Mouse (Mus musculus): ENCODE results near the gene Smarcc1. TPM values are rescaled to one million over a fixed set of nuclear protein-coding genes. Genes with fewer than 3 reads are reported as not detected.
A peak's percentile ranks its signal among the peaks of the same experiment; 100 is the strongest.
"Not testable (repeated sequence)": the region's sequence is repeated elsewhere in the genome, so short reads cannot be mapped to it uniquely, and the experiment has no call there.

The Smarcc1 gene
- 10 to 100 TPM; 72.1 to 74.1 TPM for total RNA-seq (2021)

DNA sequence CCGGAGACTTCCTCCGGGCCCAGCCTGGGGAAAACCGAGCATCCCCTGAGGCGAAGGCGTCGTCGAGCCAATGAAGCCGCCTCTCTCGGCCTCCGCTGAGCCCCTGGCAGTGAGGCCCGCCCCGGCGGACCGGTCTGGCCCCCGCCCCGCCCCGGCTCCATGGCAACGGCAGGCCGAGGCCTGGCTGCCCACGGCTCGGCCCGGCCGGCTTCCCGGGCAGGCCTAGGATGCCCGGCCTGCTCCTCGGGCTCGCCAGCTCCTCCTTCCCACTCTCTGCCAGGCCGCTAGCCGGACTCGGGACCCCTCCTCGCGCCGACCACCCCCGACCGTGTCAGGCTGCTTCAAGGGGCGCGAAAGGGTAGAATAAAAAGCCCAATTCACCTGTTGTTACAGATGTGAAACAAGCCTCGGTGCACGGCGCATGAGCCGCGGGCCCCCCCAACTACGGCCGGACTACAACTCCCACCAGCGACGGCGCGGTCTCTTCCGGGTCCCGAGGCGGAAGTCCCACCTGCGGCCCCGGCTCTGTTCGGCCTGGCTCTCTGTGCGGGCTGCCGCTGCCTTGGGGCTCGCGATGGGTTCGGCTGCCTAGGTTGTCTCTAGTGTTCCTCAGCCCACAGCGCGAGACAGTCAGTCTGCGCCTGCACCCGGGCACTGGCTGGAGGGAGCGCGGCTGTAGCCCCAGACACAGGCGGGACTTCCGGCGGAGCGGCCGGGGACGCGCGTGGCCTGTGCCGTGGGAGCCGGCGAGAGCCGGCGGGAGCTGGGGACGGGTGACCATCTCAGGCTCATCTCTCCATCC lies at the start of gene Smarcc1:
TSS of gene Smarcc1 (plus strand) at position 732 of the 802 bp plus-strand sequence.
- DNase-seq (ENCODE audit: extremely low spot score in 1 of 2, low spot score in 2 of 2), result peak; percentile 85 to 93
- intact Hi-C loops (cut with DNase I), result no loop called here

DNA sequence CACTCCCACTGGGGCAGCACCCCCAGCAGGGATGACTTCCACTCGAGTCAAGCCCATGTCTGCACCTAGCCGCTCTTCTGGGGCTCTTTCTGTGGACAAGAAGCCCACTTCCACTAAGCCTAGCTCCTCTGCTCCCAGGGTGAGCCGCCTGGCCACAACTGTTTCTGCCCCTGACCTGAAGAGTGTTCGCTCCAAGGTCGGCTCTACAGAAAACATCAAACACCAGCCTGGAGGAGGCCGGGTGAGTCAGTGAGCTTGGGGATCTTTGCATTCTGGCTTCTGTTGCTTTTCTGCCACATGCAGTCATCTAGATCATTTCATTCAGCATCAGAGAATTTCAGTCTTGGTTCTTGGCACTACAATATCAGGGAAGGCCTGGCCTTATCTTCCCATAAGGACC lies 48.8 kb upstream of the Smarcc1 start:
- intact Hi-C loops (cut with DNase I), result no loop called here
- no peak for DNase-seq (ENCODE audit: extremely low spot score in 1 of 2, low spot score in 2 of 2)

DNA sequence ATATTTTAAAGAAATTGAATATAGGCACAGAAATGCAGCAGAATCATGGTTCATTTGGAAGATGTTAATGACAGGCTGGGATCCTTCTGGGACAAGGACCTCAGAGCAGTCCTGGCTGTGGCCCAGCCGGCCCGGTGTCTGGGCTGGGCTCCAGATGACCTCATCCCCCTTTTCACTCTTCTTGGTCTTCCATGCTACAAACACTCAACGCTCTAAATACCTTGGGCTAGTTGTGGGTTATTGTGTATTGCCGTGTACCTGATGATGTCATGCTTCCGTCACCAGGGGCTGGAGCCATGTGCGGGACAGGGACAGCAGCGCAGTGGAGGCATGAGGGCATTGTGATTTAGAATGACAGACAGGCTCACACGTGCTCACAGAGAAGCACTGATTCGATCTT lies 47.1 kb upstream of the Smarcc1 start:
- intact Hi-C loops (cut with DNase I), result loop anchor here (5.0 kb wide), 2 partner anchors 83 to 178 kb away; no protein-coding TSS in a partner anchor
- DNase-seq (ENCODE audit: extremely low spot score in 1 of 2, low spot score in 2 of 2), result no peak

DNA sequence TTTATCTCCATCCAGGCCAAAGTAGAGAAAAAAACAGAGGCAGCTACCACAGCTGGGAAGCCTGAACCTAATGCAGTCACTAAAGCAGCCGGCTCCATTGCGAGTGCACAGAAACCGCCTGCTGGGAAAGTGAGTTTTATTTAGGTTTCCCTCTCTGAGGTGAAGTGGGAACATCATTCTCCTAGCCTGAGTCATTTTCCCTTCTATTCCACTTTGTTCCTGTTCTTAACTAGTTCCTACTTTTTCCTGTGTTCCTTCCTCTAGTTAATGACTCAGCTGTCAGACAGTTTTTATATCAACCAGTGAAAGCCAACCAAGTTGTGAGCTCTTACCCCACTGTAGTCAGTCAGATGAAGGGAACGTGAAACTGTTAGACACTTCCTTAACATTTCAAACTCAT lies 46.5 kb upstream of the Smarcc1 start:
- intact Hi-C loops (cut with DNase I), result loop anchor here (5.0 kb wide), 2 partner anchors 84 to 179 kb away; no protein-coding TSS in a partner anchor
- no peak for DNase-seq (ENCODE audit: extremely low spot score in 1 of 2, low spot score in 2 of 2)

DNA sequence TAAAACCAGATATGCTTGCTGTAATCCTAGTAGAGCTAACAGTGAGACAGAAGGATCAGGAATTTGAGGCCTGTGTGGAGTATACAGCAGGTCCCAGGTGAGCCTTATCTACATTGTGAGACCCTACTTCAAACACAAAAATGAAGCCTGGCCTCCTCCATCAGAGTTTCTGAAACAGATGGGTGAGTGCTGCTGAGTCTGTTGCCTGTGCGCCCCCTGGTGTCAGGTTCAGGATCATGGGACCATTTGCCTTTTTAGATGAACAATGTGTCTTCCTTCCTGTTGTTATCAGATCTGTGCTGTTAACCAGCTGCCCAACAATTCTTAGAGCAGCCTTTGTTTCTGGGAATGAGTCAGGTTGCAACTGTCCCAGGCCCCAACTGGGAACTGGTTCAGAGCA lies 45.7 kb upstream of the Smarcc1 start:
- intact Hi-C loops (cut with DNase I), result loop anchor here (5.0 kb wide), 2 partner anchors 85 to 180 kb away; no protein-coding TSS in a partner anchor

DNA sequence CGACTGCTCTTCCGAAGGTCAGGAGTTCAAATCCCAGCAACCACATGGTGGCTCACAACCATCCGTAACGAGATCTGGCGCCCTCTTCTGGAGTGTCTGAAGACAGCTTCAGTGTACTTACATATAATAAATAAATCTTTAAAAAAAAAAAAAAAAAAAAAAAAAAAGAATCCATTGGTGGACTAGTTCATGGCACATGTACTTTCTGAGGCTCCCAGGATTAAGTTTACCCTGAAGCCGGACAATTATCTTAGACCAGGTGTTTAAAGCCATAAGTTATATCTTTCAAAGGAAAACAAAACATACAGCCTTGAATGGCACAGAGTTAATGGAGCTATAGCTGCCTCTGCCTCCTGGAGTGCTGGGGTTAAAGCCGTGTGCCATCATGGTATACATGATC lies 41.0 kb upstream of the Smarcc1 start:
- intact Hi-C loops (cut with DNase I); DNase-seq (ENCODE audit: extremely low spot score in 1 of 2, low spot score in 2 of 2): not testable (repeated sequence)

More for the DNA sequence above, 45.7 kb upstream of the Smarcc1 start:
- DNase-seq (ENCODE audit: extremely low spot score in 1 of 2, low spot score in 2 of 2), result peak; percentile 80

DNA sequence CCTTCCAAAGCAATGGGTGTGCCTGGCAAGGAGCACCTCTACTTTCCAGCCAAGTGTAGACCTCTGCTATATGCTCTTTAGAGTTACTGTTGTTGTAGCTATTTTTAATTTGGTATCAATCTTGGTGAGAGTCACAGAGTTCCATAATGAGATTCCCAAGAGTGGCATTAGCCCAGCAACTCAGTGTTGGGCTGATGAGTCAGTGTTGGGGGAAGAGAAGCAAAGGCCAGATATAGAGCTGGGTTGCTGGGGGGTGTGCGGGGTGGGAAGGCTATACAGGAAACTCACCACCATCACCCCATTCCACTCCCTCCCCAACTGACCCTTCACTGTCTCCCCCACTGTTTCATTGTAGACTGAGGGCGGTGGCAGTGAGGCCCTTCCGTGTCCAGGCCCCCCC lies 36.4 kb upstream of the Smarcc1 start:
- no peak for DNase-seq (ENCODE audit: extremely low spot score in 1 of 2, low spot score in 2 of 2)
- intact Hi-C loops (cut with DNase I), result no loop called here

DNA sequence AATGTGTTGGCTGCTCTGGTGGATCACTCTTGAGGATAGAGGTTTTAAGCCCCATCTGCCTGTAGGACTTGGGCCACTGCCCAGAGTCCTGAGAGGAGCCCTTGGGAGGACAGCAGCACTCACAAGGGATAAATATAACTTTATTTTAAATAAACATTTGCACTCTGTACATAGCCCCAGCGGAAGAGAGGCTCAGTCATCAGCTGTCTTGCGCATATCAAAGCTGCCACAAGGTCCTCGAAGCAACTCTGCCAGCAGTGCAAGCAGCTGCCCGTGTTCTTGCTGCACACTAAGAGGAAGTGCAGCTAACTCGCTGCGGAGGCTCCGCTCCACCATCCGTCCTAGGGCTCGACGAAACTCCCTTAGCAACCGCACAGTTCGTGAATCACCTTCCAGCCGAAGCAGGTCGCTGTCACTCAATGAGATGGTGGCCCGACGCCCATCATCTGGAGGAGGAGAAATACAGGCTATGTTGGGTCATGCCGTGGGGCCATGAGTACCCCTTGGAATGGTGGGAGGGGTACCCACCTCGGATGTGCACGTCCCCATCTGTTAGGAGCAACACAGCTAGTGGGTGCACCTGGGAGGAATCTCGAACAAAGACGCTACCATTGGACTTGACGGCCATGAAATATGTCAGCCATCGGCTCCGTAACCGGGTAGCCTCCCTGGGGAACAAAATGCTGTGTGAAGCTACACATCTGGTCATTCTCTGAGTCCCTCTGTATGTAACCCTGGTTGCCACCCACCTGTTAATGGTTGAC lies 33.1 kb upstream of the Smarcc1 start:
- DNase-seq (ENCODE audit: extremely low spot score in 1 of 2, low spot score in 2 of 2), result peak in 1 of 2 experiments; percentile 73

DNA sequence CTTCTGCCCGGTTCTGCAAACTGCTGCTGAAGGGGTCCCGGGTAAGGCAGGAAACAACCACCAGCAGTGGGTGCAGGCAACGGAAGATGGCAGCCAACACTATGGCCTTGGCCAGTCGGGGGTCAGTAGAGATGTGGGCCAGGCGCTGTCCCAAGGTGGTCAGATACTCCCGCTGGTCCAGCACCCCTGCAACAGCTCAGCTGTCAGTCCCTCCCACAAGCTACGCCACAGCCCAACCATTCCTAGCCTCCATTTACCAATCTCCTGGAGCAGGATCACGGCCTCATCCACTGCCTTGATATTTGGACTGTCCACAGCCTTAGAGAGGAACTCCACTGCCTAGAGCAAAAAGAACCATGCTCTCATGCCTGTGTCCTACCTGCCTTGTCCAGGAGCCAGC lies 31.8 kb upstream of the Smarcc1 start:
- intact Hi-C loops (cut with DNase I), result no loop called here
- no peak for DNase-seq (ENCODE audit: extremely low spot score in 1 of 2, low spot score in 2 of 2)

More for the DNA sequence above, 33.1 kb upstream of the Smarcc1 start:
- intact Hi-C loops (cut with DNase I), result no loop called here

DNA sequence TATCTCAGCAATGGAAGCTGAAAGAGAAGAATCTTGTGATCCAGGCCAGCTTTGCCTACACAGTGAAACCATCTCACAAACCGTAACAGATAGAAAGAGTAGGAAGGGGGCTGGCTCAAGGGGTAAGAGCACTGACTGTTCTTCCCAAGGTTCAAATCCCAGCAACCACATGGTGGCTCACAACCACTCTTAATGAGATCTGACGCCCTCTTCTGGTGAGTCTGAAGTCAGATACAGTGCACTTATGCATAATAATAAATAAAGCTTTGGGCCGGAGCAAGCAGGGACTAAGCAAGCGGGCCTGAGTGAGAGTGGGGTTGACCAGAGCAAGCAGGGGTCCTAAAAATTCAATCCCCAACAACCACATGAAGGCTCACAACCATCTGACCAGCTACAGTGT lies 24.2 kb upstream of the Smarcc1 start:
- DNase-seq (ENCODE audit: extremely low spot score in 1 of 2, low spot score in 2 of 2), result no peak
- intact Hi-C loops (cut with DNase I), result no loop called here

DNA sequence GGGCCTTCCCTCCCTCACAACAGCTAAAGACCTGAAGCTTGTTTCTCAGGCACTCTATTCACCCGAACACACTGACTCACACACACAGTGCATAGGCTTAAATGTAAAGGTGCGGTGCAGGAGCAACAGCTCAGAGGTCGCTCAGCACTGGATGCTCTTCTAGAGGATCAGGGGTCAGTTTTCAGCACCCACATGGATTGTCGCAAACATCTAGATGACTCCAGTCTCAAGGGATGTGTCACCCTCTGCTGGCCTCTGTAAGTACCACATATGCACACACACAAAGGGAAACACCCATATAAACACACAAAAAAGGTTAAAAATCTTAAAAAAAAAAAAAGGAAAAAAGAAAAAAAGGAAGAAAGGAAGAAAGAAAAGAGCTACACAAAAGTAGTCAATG lies 22.7 kb upstream of the Smarcc1 start:
- DNase-seq (ENCODE audit: extremely low spot score in 1 of 2, low spot score in 2 of 2), result no peak
- intact Hi-C loops (cut with DNase I), result no loop called here

DNA sequence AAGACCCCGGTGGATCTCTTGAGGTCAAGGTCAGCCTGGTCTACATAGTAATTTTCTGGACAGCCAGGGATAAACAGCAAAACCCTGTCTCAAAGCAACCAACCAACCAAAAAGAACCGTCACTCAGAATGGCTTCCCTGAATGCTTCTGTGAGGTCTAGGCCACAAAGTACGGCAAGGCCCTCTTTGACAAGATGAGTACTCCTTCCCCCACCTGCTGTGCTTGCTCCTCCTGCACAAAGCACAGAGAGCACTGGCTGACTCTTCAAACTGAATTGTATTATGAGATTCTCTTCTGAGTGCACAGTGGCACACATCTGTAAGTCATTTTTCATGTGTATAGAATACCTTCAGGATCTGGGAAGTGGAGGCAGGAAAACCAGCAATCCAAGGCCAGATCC lies 19.7 kb upstream of the Smarcc1 start:
- intact Hi-C loops (cut with DNase I), result no loop called here
- DNase-seq (ENCODE audit: extremely low spot score in 1 of 2, low spot score in 2 of 2), result no peak

DNA sequence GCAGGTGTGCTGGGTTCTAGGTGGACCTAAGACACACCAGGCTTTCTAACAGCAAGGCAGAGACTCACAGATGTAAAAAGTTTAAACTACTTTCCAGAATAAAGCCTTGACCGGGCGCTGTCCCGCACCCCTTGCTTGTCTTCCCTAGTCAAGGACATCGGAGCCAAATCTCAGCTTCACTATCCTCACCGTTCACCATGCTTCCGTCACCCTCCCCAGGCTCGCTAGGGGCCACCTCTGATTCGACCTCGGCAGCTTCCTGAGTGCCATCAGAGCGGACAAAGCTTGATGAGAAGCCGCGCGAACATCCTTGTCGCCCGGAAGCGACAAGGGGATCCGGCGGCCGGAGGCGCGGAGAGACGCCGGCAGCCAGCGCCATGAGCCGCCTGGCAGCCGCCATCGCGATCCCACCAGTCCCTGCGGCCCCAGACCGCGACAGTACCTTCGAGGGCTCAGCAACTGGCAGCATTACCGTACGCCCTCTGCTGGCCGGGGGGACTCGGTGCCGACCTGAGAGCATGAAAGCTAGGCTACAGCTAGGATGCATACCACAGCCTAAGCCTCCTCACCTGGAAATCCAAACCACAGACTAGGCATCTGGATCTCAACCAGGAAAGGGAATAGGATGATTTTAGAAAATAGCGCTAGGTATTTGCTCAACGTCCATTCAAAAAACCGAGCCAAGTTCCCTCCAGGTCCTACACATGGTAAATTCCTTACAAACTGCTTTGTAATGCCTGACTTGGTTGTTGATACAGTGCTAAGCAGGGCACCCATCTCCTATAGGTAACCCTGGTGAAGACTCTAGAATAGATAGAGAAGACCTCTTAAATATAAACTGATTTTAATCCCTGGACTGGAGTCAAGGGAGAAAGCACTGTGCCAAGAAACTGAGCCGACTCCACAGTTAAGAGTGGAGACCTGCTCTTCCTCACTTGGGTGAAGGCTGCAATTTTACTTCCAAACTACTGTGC lies 16.6 kb upstream of the Smarcc1 start:
- peak; percentile 90 to 94 for DNase-seq (ENCODE audit: extremely low spot score in 1 of 2, low spot score in 2 of 2)
- intact Hi-C loops (cut with DNase I), result no loop called here

DNA sequence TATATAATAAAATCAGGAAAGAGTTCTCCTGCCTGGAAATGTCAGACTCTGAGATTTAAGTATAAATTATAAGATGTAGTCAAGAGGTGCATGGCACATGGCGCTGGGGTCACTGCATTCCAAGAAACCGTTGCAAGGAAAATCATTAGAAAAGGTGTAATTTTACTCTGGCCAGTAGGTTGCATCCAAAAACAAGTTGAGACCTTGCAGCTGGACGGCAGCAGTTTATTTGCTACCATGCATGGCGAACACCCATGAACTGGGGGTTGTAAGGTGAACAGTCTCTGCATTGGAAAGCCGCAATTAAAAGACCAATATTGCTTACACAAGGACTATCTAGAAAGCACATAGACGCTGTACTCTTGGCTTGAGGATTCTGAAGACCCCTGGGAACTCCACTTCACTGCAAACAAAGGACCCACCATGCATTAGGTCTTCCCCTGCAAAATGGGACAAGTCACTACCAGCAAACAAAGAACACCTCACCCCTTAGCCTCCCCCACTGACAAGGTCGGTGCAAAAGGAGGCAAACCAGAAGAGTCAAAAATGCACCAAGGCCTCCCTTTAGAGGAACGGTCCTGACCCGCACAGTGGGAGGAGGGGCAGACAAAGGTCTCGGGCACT lies 1.0 kb upstream of the Smarcc1 start:
- DNase-seq (ENCODE audit: extremely low spot score in 1 of 2, low spot score in 2 of 2), result no peak
- intact Hi-C loops (cut with DNase I), result no loop called here

DNA sequence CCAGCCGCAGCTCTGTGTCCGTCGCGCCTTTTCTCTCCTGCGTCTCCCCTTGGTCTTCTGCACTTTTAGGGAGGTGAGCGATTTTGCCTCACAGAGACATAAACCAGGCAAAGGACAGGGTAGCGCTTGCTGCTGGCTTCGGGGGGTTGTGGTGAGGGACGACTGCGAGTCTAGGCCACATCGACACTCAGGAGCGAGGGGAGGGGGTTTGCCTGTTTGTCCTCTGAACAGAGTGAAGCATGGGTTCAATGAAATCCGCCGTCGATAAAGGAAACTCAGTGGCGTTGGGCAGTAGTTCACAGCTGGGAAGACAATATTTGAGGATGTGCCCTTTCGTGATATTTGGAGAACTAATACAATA lies 251 bp downstream of the Smarcc1 start, which contains the start of gene Dhx30:
TSS of gene Dhx30 (minus strand) at position 52 of the 361 bp plus-strand sequence.
- intact Hi-C loops (cut with DNase I), result no loop called here
- no peak for DNase-seq (ENCODE audit: extremely low spot score in 1 of 2, low spot score in 2 of 2)

DNA sequence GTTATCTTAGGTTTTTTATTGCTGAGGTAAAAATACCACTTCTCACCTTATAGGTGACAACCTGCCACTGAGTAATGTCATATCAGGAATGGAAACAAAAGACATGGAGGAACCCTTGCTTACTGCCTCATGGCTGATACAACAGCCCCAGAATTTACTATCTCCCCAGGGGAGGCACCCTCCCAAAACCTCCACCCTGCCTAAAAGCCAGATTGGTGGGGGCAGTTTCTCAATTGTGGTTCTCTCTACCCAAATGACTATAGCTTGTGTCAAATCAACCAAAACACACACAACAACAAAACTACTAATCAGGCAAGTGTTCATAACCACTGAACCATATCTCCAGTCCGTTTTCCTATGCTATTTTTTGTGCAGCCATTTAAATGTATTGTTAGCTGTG lies 741 bp downstream of the Smarcc1 start:
- intact Hi-C loops (cut with DNase I), result no loop called here
- DNase-seq (ENCODE audit: extremely low spot score in 1 of 2, low spot score in 2 of 2), result no peak

DNA sequence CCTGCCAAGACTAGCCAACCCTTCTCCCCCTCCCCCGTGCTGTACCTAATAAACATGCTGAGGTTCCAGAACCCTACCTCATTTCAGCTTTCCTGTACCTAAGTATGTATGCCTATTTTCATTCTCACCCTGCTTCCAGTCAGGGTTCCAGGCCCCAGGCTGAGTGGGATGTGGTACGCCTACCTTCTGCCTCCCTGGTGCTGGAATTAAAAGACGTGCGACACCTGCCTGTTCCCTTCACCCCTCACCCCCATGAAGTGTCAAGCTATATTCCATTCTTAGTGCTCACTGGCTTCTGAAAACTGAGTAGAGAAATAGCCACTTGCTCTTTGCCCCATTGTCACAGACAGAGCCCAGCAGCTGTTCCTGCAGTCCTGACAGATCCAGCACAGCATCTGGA lies 3.9 kb downstream of the Smarcc1 start:
- intact Hi-C loops (cut with DNase I), result no loop called here
- DNase-seq (ENCODE audit: extremely low spot score in 1 of 2, low spot score in 2 of 2), result no peak

DNA sequence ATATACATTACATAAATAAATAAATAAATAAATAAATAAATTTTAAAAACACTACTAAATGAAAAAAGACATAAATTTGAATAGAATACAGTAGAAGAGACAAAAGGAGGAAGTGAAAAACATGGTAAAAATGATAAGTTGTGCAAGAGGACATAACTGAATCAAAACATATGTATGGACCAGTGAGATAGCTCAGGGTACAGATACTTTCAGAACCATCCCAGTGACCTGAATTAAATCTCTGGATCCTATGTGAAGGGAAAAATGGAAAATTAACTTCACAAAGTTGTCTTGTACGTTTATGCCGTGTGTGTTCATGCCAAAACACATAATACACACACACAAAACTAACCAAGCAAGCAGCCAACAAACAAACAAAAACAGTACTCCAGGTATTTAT lies 5.8 kb downstream of the Smarcc1 start:
- intact Hi-C loops (cut with DNase I), result no loop called here
- no peak for DNase-seq (ENCODE audit: extremely low spot score in 1 of 2, low spot score in 2 of 2)
